Mouse (Mus musculus) hindbrain, embryonic 10.5 days (tissue): ENCODE data around the gene Phox2b. TPM values are rescaled to one million over a fixed set of nuclear protein-coding genes. Genes with fewer than 3 reads are reported as not detected.
A peak's percentile ranks its signal among the peaks of the same experiment; 100 is the strongest.

Source experiments
- DNase-seq: peaks from one replicate; pipeline ENCODE4 v3.0.0-alpha.2; 2017; ENCODE audit warnings: low spot score
- H3K27ac ChIP-seq: fragments of 300-500 bp; sonication (generic); 2 replicates; pipeline ENCODE4 v1.5.1; 2016; ENCODE audit warnings: mild to moderate bottlenecking, moderate library complexity
- H3K27me3 ChIP-seq: fragments of 300-500 bp; sonication (generic); 2 replicates; pipeline ENCODE4 v1.6.1; 2016; ENCODE audit warnings: mild to moderate bottlenecking; ENCODE audit not compliant: poor library complexity, insufficient read depth, severe bottlenecking
- H3K36me3 ChIP-seq: fragments of 300-500 bp; sonication (generic); 2 replicates; pipeline ENCODE4 v1.6.1; 2016; ENCODE audit warnings: mild to moderate bottlenecking, moderate library complexity
- H3K4me1 ChIP-seq: fragments of 300-500 bp; sonication (generic); replicated peaks from 2 replicates; pipeline ENCODE4 v1.6.1; 2016; ENCODE audit warnings: mild to moderate bottlenecking
- H3K4me3 ChIP-seq: fragments of 300-500 bp; sonication (generic); 2 replicates; pipeline ENCODE4 v1.5.1; 2016; ENCODE audit warnings: mild to moderate bottlenecking, moderate library complexity
- H3K9me3 ChIP-seq: fragments of 300-500 bp; sonication (generic); 2 replicates; pipeline ENCODE4 v1.6.1; 2016; ENCODE audit warnings: mild to moderate bottlenecking, moderate library complexity
- WGBS: fragments of 180-500 bp; shearing (Covaris S2); methylation state at CpG from one replicate; pipeline ENCODE4 v1.1.7; 2016; 5-methylcytosine and 5-hydroxymethylcytosine counted together
- polyA plus RNA-seq: library from polyadenylated mRNA; unstranded; fragments of >200 nt; fragmentation: Nextera tagmentation; extraction: Ambion mirVana; gene quantifications from 2 replicates; pipeline ENCODE4 v1.2.1, GENCODE M21; 2016

Gene Phox2b
- 26.9 and 45.5 TPM in 2 replicates for polyA plus RNA-seq

DNA sequence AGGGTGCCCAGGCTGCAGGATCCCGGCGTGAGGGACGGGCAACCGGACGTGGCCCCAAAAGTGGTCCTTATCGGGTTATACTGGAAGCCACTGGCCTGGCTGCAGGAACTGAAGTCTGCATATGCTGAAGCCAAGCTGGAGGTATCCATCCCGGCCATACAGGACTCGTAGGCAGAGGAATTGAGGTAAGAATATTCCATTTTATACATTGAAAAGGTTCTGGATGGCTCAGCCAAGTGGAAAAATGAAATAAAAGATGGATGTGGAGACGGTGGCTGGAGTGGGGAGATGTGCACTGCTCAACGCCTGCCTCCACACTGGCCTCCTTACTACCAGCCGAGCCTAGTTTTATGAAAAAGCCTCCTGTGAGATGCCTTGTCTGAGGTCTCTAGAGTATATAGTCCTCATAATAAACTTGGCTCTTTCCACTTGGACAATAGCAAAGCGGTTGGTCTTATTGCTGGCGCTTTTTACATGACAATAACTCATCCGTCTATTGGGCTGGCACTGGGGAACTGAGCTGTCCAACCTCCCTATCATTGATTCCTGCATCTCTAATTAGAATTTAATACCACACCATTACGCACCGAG lies at the start of gene Phox2b:
Phox2b (minus strand) TSS at position 569 of the 591 bp plus-strand sequence.
- peak within 1 kb of the TSS; percentile 75 for H3K27ac ChIP-seq
- H3K36me3 ChIP-seq = no peaks in the 10 kb centered on the region
- WGBS = 1% methylated on average over 16 of the region's 16 CpGs
- peaks cover 100% of the 10 kb centered on the region for H3K27me3 ChIP-seq
- peak within 1 kb of the TSS; percentile 43 for H3K4me3 ChIP-seq
- H3K4me1 ChIP-seq = peaks cover 39% of the 10 kb centered on the region
- DNase-seq = peak; percentile 61
- no peaks in the 10 kb centered on the region for H3K9me3 ChIP-seq

DNA sequence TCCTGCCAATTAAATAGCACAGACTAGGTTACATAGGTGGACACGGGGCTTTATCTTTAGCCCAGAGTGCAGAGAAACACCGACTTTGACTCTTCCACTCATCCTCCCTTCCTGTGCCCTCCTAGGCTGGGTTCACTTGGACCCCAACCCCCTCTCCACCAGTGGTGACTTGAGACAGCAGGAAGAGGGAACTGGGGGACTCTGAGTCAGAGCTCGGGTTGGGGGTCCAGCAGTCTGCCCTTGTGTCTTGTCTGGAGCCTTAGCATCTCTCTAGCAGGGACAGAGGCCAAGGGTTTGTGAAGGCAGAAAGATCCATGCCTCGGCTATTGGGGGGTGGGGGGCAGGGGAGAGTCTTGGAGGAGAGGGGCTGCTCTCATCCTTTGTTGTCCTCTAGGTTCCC lies 43.5 kb upstream of the Phox2b start:
- Histone ChIP-seq H3K27me3 (peaks cover 36% of the 10 kb centered on the region), H3K9me3 (no peaks in the 10 kb centered on the region), H3K4me1 (peaks cover 30% of the 10 kb centered on the region), H3K36me3 (no peaks in the 10 kb centered on the region), H3K4me3 (no peak overlapping the region), H3K27ac (peak overlapping the region; percentile 40; the same call in 1 of the 2 replicates)
- WGBS = 71% methylated on average over 4 of the region's 4 CpGs
- DNase-seq = no peak

DNA sequence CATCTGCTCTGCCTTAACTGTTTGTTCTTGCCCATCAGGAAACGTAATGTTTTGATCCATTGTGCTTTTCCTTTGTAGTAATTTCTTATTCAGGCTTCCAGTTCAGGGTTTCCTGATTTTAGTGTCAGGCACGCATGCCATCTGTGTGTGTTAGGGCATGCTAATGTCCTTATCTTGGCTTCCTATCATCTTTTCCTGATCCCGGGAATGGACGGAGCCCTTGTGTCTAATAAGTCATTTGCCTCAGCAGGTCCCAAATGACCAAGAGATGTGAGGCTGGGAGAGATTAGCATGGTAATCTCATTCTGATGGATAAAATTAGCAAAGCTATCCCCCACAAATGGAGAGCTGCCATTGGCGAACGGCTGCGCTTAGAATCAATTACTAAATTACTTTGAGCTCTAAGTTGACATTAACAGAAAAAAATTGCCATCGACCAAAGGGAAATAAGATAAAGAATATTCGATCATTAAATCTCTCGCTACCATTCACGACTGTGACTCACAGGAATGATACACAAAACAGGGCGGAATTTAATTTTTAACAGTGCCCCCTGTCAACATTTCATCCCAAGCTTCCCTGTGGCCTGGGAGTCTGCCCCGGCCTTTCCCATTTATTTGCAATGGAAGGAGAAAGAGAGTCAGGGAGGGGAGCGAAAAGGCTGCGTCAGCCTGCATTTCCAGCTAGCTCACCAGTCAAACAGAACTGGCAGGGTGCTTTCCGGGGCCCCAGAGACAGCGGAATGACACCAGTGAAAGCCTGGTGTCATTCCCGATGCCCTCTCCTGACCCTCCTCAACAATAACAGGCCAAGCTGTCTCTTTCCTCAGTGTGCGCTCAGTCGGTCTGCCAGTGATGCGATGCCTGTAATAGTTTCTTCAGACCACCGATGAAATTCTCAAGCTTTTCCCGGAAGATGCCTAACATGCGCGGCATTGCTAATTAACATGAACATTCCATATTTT lies 40.2 kb upstream of the Phox2b start:
- H3K27me3 ChIP-seq = peaks cover 53% of the 10 kb centered on the region
- peaks cover 30% of the 10 kb centered on the region for H3K4me1 ChIP-seq
- 31% methylated on average over 25 of the region's 25 CpGs for WGBS
- H3K9me3 ChIP-seq = no peaks in the 10 kb centered on the region
- no peaks in the 10 kb centered on the region for H3K36me3 ChIP-seq
- peak; percentile 50 for DNase-seq
- H3K27ac ChIP-seq = peak overlapping the region; percentile 23; the same call in 1 of the 2 replicates
- peak overlapping the region; percentile 18 for H3K4me3 ChIP-seq

DNA sequence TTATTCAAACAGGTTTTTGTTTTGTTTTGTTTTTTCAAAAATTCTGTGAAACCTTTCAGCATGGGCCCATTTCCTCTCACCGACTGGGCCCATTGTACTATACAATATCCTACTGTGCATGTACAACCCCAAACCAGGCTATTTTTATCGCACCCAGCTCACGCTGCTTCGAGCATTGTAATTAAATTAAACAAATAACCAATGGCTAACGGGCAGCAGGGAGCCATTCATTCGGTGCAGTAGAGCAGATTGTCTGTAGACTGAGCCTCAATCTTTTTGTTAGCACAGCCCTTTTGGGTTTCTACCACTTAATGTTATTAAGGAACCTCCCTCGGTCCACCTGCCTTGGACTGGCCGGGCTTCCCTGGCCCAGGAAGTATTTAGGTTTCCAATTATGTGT lies 39.5 kb upstream of the Phox2b start:
- H3K27me3 ChIP-seq = peaks cover 48% of the 10 kb centered on the region

DNA sequence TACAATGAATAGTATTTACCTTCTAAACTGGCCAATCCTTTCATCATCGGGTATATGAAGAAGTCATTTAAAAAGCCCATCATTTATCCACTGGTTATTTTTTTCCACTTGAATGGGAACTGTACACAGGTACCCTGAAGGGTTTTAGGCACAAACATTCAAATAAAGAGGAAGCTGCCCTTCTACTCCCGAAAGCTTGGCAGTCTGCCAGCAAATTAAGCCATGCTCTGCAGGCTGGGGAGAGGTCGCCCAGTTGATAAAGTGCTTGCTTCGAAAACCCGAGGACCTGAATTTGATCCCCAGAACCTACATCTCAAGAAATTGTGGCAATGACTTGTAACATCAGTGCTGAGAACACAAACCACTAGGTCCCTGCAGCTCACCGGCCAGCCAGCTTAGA lies 35.6 kb upstream of the Phox2b start:
- Histone ChIP-seq H3K27me3 (peaks cover 27% of the 10 kb centered on the region), H3K4me1 (peaks cover 18% of the 10 kb centered on the region), H3K27ac (no peak overlapping the region), H3K36me3 (no peaks in the 10 kb centered on the region), H3K9me3 (0 out of 2 replicates have a peak, but pooled peaks cover 5% of the 10 kb centered on the region), H3K4me3 (no peak overlapping the region)
- 82% methylated on average over 6 of the region's 6 CpGs for WGBS
- no peak for DNase-seq

More for the DNA sequence above, 39.5 kb upstream of the Phox2b start:
- 18% methylated on average over 8 of the region's 8 CpGs for WGBS
- H3K4me3 ChIP-seq = no peak overlapping the region
- H3K4me1 ChIP-seq = peaks cover 30% of the 10 kb centered on the region
- H3K36me3 ChIP-seq = no peaks in the 10 kb centered on the region
- H3K9me3 ChIP-seq = 0 out of 2 replicates have a peak, but pooled peaks cover 1% of the 10 kb centered on the region
- DNase-seq = peak; percentile 11
- peak overlapping the region; percentile 9; the same call in 1 of the 2 replicates for H3K27ac ChIP-seq

DNA sequence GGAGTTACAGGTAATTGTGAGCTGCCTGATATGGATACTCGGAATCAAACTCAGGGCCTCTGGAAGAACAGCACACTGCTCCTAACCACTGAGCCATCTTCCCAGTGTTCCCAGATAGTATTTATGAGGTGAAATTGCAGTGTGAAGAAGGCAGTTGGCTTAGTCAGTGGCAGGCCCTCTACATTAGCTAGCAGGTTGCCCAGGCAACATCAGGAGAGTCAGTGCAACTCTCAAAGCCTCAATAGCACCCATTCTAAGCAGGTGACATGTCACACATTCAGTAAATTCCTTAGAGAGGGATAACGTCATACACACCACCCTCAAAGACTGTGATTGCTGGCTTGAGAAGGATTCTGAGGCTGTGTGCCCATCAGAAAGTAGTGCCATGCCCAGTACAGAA lies 32.6 kb upstream of the Phox2b start:
- 64% methylated on average over 2 of the region's 2 CpGs for WGBS
- Histone ChIP-seq H3K36me3 (no peaks in the 10 kb centered on the region), H3K9me3 (0 out of 2 replicates have a peak, but pooled peaks cover 5% of the 10 kb centered on the region), H3K4me1 (no peaks in the 10 kb centered on the region), H3K27ac (no peak overlapping the region), H3K4me3 (no peak overlapping the region), H3K27me3 (peaks cover 9% of the 10 kb centered on the region)
- no peak for DNase-seq

DNA sequence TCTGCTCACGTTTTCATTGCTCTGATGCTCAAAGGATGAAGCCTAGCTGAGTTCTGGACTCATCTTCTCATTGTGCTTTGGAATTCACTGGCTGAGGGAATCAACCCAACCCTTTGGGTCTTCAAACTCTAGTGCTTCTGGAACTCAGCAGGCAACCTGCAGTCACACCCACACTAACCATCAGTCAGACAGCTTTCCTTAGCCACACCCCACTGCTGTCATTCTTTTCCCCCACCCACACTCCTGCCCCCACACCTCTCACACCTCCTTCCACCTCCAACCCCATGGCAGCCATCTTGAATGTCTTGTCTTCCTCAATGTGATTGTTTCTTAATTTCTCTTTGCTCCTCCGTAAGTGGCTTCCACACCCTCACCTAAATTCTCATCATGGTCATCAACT lies 7.2 kb upstream of the Phox2b start:
- H3K4me3 ChIP-seq = no peak overlapping the region
- 85% methylated on average over 2 of the region's 2 CpGs for WGBS
- H3K4me1 ChIP-seq = peaks cover 28% of the 10 kb centered on the region
- H3K36me3 ChIP-seq = no peaks in the 10 kb centered on the region
- H3K9me3 ChIP-seq = no peaks in the 10 kb centered on the region
- H3K27me3 ChIP-seq = peaks cover 78% of the 10 kb centered on the region
- H3K27ac ChIP-seq = no peak overlapping the region
- DNase-seq = no peak

DNA sequence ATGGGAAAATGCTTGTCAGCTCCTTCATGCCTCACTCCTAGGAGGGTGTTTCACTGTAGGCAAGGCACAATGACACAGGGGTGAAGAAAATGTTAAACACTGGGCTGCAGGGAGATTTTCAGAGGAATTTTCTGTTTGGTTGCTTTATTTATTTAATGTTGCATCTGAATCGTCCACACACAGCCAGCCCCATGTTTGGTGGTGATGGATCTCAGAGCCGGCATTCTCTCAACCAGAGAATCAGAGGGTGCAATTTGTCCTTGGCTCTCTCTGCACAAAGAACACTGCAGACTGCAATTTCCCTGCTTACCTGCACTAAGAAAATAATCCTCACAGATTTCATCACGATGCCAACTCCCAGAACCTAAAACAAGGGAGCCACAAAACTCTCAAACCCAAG lies 3.9 kb upstream of the Phox2b start:
- 8% methylated on average over 3 of the region's 3 CpGs for WGBS
- peak; percentile 23 for DNase-seq
- H3K36me3 ChIP-seq = no peaks in the 10 kb centered on the region
- no peak overlapping the region for H3K27ac ChIP-seq
- H3K27me3 ChIP-seq = peaks cover 97% of the 10 kb centered on the region
- no peak overlapping the region for H3K4me3 ChIP-seq
- H3K4me1 ChIP-seq = peaks cover 32% of the 10 kb centered on the region
- no peaks in the 10 kb centered on the region for H3K9me3 ChIP-seq

DNA sequence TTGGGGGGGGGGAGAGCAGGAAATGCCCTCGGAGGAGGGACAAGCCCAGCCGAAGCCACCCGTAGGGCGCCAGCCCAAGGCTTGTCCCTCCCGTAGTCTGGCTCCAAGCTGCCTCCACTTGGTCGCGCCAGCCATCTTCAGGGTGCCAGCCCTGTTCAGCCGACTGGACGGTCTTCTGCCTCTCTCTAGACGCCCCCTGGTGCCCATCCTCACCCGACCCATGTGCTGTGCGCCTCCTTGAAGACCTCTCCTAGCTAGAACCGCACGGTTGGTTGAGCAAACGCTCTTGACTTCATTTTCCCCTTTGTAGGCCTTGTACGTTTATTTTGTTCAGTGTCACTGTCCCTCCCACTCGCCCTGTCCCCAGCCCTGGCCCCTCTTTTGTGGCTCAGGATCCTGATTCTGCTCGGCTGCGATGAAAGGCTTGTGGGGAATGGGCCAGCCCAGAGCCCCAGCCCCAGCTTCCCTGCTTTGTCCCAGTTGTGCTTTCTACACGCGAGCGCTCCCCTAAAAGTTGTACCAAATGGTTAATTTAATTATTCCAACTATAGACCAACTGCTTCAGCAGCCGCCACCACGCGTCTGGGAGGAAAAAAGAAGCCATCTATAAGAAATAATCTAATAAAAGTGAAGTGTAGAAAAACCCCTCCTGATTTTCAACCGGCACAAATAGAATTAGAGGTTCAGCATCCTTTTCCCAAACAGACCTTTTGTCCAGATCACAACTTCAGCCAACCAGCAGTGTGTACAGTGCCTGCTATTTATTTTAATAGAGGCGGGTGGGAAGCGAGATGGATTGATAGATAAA lies 2.9 kb upstream of the Phox2b start:
- H3K36me3 ChIP-seq = no peaks in the 10 kb centered on the region
- peak overlapping the region; percentile 67 for H3K27ac ChIP-seq
- peaks cover 32% of the 10 kb centered on the region for H3K4me1 ChIP-seq
- peak overlapping the region; percentile 33 for H3K4me3 ChIP-seq
- WGBS = 1% methylated on average over 28 of the region's 28 CpGs
- no peaks in the 10 kb centered on the region for H3K9me3 ChIP-seq
- H3K27me3 ChIP-seq = peaks cover 100% of the 10 kb centered on the region
- peak; percentile 77 for DNase-seq

DNA sequence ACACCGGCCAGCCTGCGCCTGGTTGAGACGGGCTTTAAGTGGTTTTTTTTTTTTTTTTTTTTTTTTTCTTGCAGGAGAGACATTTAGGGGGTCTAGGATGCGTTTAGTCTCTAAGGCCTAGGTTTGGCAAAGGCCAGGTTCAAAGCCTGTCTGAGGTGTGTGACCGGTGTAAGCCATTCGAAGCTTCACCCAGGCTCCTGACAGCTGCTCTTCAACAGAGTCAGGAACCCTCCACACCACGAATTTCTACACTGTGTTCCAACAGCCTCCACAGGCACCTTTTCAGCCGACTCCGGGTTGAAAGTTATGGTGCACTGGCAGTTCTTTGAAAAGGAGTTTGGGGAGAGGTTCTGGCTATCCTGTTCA lies 2.3 kb upstream of the Phox2b start:
- no peak for DNase-seq
- WGBS = 2% methylated on average over 9 of the region's 9 CpGs
- peak overlapping the region; percentile 67 for H3K27ac ChIP-seq

DNA sequence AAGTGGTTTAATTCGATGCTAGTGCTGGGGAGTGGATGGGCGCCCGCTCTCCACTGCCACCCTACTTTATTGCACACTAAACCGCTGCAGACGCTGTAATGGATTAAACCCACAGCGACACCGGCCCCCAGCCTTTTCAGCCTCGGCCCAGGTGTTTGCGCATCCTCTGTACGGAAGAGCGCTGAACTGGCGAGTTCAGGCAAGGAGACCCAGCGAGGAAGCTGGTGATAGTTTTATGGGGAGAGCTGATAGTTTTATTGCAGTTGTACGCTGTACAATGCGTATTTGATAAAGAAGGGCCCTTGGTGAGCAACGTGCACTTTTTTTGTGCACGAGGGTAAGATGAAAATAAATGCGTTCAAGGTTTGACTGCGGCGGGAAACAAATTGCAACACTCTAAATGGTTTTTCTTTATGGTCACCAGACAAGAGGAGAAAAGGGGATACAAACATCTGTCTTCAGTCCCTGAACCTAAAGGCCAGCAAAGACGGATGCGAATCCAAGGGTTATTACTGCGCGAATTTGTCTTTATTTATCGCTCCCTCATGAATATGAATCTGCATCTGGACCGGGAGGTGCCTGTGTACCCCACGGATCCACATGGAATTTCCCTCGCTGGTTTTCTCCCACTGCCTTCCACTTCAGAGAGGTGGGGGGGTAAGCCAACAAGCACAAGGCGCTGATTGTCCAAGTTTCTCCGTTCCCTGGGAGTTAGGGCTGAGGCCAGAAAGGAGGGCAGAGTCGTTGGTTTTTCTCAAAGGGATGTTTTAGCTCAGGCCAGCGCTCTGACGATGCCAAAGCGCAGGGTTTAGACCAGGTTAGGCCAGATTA lies 1.7 kb upstream of the Phox2b start:
- peak; percentile 52 for DNase-seq
- Histone ChIP-seq H3K4me3 (peak overlapping the region; percentile 20), H3K27me3 (peaks cover 100% of the 10 kb centered on the region), H3K36me3 (no peaks in the 10 kb centered on the region), H3K27ac (peak overlapping the region; percentile 35; the same call in 1 of the 2 replicates), H3K4me1 (peaks cover 39% of the 10 kb centered on the region), H3K9me3 (no peaks in the 10 kb centered on the region)
- WGBS = 1% methylated on average over 34 of the region's 34 CpGs

More for the DNA sequence above, 2.3 kb upstream of the Phox2b start:
- Histone ChIP-seq H3K36me3 (no peaks in the 10 kb centered on the region), H3K9me3 (no peaks in the 10 kb centered on the region), H3K4me1 (peaks cover 34% of the 10 kb centered on the region), H3K4me3 (peak overlapping the region; percentile 33; the same call in 1 of the 2 replicates), H3K27me3 (peaks cover 100% of the 10 kb centered on the region)
